Mouse (Mus musculus): Measurements from ENCODE around the gene Bri3. TPM values are rescaled to one million over a fixed set of nuclear protein-coding genes. Genes with fewer than 3 reads are reported as not detected.

Bri3 gene
- polyA plus RNA-seq, 1 experiment from 2014 or later, result 125 TPM

GRCm38 (mm10) chr5:144214453-144214852 is 29.8 kb upstream of the Bri3 start:
- Histone ChIP-seq H3K4me3 (replicated peaks; ENCODE audit: low read depth, low read length) (no peak overlapping the region), H3K27ac (replicated peaks; ENCODE audit: low read depth, low read length) (no peak overlapping the region), H3K27me3 (ENCODE audit: control insufficient read depth, insufficient read depth, low read length) (no peaks in the 10 kb centered on the region), H3K4me2 (ENCODE audit: low read length) (no peak overlapping the region), H3K36me3 (ENCODE audit: control insufficient read depth, insufficient read depth, low read length) (peaks cover 82% of the 10 kb centered on the region), H3K9me3 (ENCODE audit: control insufficient read depth, low read length) (no peaks in the 10 kb centered on the region), H3K4me1 (ENCODE audit: control insufficient read depth, insufficient read depth, low read length) (no peaks in the 10 kb centered on the region), H3K9ac (replicated peaks; ENCODE audit: low read length) (no peak overlapping the region)
- no peak for ATAC-seq (ENCODE audit: low FRiP score, low TSS enrichment)
- 30% methylated on average over 7 of the region's 7 CpGs for WGBS
- DNase-seq, result peak; percentile 73

- ATAC-seq (ENCODE audit: low FRiP score, low TSS enrichment) (no peak), DNase-seq (no peak)
- H3K9me3 ChIP-seq (ENCODE audit: control insufficient read depth, low read length), result no peaks in the 10 kb centered on the region
- 88% methylated on average over 2 of the region's 2 CpGs for WGBS
- no peak overlapping the region for H3K27ac ChIP-seq (replicated peaks; ENCODE audit: low read depth, low read length)
- H3K4me3 ChIP-seq (replicated peaks; ENCODE audit: low read depth, low read length), result no peak overlapping the region
- peaks cover 66% of the 10 kb centered on the region for H3K36me3 ChIP-seq (ENCODE audit: control insufficient read depth, insufficient read depth, low read length)
- no peak overlapping the region for H3K4me2 ChIP-seq (ENCODE audit: low read length)
- no peaks in the 10 kb centered on the region for H3K27me3 ChIP-seq (ENCODE audit: control insufficient read depth, insufficient read depth, low read length)
- no peaks in the 10 kb centered on the region for H3K4me1 ChIP-seq (ENCODE audit: control insufficient read depth, insufficient read depth, low read length)
- H3K9ac ChIP-seq (replicated peaks; ENCODE audit: low read length), result no peak overlapping the region
Measured at GRCm38 (mm10) chr5:144215992-144216391, 28.2 kb upstream of the Bri3 start.

- H3K9me3 ChIP-seq (ENCODE audit: control insufficient read depth, low read length), result no peaks in the 10 kb centered on the region
- H3K36me3 ChIP-seq (ENCODE audit: control insufficient read depth, insufficient read depth, low read length), result peaks cover 49% of the 10 kb centered on the region
- no peak overlapping the region for H3K4me2 ChIP-seq (ENCODE audit: low read length)
- 89% methylated on average over 7 of the region's 7 CpGs for WGBS
- no peak overlapping the region for H3K4me3 ChIP-seq (replicated peaks; ENCODE audit: low read depth, low read length)
- H3K27ac ChIP-seq (replicated peaks; ENCODE audit: low read depth, low read length), result no peak overlapping the region
- H3K4me1 ChIP-seq (ENCODE audit: control insufficient read depth, insufficient read depth, low read length), result peaks cover 5% of the 10 kb centered on the region; the same call in 1 of the 2 replicates
- ATAC-seq (ENCODE audit: low FRiP score, low TSS enrichment), result no peak
- no peak overlapping the region for H3K9ac ChIP-seq (replicated peaks; ENCODE audit: low read length)
- DNase-seq, result no peak
- no peaks in the 10 kb centered on the region for H3K27me3 ChIP-seq (ENCODE audit: control insufficient read depth, insufficient read depth, low read length)
Measured at GRCm38 (mm10) chr5:144218061-144218460, 26.2 kb upstream of the Bri3 start.

- Histone ChIP-seq H3K9ac (replicated peaks; ENCODE audit: low read length) (no peak overlapping the region), H3K36me3 (ENCODE audit: control insufficient read depth, insufficient read depth, low read length) (peaks cover 36% of the 10 kb centered on the region), H3K27me3 (ENCODE audit: control insufficient read depth, insufficient read depth, low read length) (no peaks in the 10 kb centered on the region), H3K4me1 (ENCODE audit: control insufficient read depth, insufficient read depth, low read length) (peaks cover 5% of the 10 kb centered on the region; the same call in 1 of the 2 replicates), H3K27ac (replicated peaks; ENCODE audit: low read depth, low read length) (no peak overlapping the region), H3K4me3 (replicated peaks; ENCODE audit: low read depth, low read length) (no peak overlapping the region), H3K9me3 (ENCODE audit: control insufficient read depth, low read length) (no peaks in the 10 kb centered on the region), H3K4me2 (ENCODE audit: low read length) (no peak overlapping the region)
- DNase-seq (no peak), ATAC-seq (ENCODE audit: low FRiP score, low TSS enrichment) (no peak)
- WGBS, result 82% methylated on average over 12 of the region's 12 CpGs
Measured at GRCm38 (mm10) chr5:144219306-144219705, 24.9 kb upstream of the Bri3 start.

GRCm38 (mm10) chr5:144219936-144220335 is 24.3 kb upstream of the Bri3 start:
- H3K27ac ChIP-seq (replicated peaks; ENCODE audit: low read depth, low read length), result no peak overlapping the region
- peaks cover 5% of the 10 kb centered on the region; the same call in 1 of the 2 replicates for H3K4me1 ChIP-seq (ENCODE audit: control insufficient read depth, insufficient read depth, low read length)
- peaks cover 30% of the 10 kb centered on the region for H3K36me3 ChIP-seq (ENCODE audit: control insufficient read depth, insufficient read depth, low read length)
- no peaks in the 10 kb centered on the region for H3K9me3 ChIP-seq (ENCODE audit: control insufficient read depth, low read length)
- WGBS, result 92% methylated on average over 5 of the region's 5 CpGs
- H3K4me3 ChIP-seq (replicated peaks; ENCODE audit: low read depth, low read length), result no peak overlapping the region
- no peaks in the 10 kb centered on the region for H3K27me3 ChIP-seq (ENCODE audit: control insufficient read depth, insufficient read depth, low read length)
- no peak overlapping the region for H3K4me2 ChIP-seq (ENCODE audit: low read length)
- H3K9ac ChIP-seq (replicated peaks; ENCODE audit: low read length), result no peak overlapping the region
- DNase-seq (no peak), ATAC-seq (ENCODE audit: low FRiP score, low TSS enrichment) (no peak)

GRCm38 (mm10) chr5:144221305-144221704 is 22.9 kb upstream of the Bri3 start:
- no peak for DNase-seq
- Histone ChIP-seq H3K4me2 (ENCODE audit: low read length) (no peak overlapping the region), H3K9ac (replicated peaks; ENCODE audit: low read length) (no peak overlapping the region), H3K36me3 (ENCODE audit: control insufficient read depth, insufficient read depth, low read length) (peaks cover 17% of the 10 kb centered on the region), H3K9me3 (ENCODE audit: control insufficient read depth, low read length) (no peaks in the 10 kb centered on the region), H3K4me1 (ENCODE audit: control insufficient read depth, insufficient read depth, low read length) (peaks cover 5% of the 10 kb centered on the region; the same call in 1 of the 2 replicates), H3K4me3 (replicated peaks; ENCODE audit: low read depth, low read length) (no peak overlapping the region), H3K27ac (replicated peaks; ENCODE audit: low read depth, low read length) (no peak overlapping the region), H3K27me3 (ENCODE audit: control insufficient read depth, insufficient read depth, low read length) (no peaks in the 10 kb centered on the region)
- ATAC-seq (ENCODE audit: low FRiP score, low TSS enrichment), result no peak
- 82% methylated on average over 4 of the region's 4 CpGs for WGBS

GRCm38 (mm10) chr5:144222811-144223502 is 21.3 kb upstream of the Bri3 start:
- peak overlapping the region; percentile 79 for H3K4me3 ChIP-seq (replicated peaks; ENCODE audit: low read depth, low read length)
- ATAC-seq (ENCODE audit: low FRiP score, low TSS enrichment) (no peak), DNase-seq (no peak)
- peak overlapping the region; percentile 83 for H3K27ac ChIP-seq (replicated peaks; ENCODE audit: low read depth, low read length)
- H3K4me2 ChIP-seq (ENCODE audit: low read length), result peak overlapping the region; percentile 63
- 3% methylated on average over 25 of the region's 25 CpGs for WGBS
- peaks cover 5% of the 10 kb centered on the region; the same call in 1 of the 2 replicates for H3K4me1 ChIP-seq (ENCODE audit: control insufficient read depth, insufficient read depth, low read length)
- no peaks in the 10 kb centered on the region for H3K27me3 ChIP-seq (ENCODE audit: control insufficient read depth, insufficient read depth, low read length)
- H3K9ac ChIP-seq (replicated peaks; ENCODE audit: low read length), result peak overlapping the region; percentile 73
- H3K9me3 ChIP-seq (ENCODE audit: control insufficient read depth, low read length), result no peaks in the 10 kb centered on the region
- 0 out of 2 replicates have a peak, but pooled peaks cover 4% of the 10 kb centered on the region for H3K36me3 ChIP-seq (ENCODE audit: control insufficient read depth, insufficient read depth, low read length)

GRCm38 (mm10) chr5:144223503-144223862 is 20.8 kb upstream of the Bri3 start, which contains the start of gene Tecpr1:
Gene Tecpr1, minus strand, starts transcription at chr5:144223615.
- ATAC-seq (ENCODE audit: low FRiP score, low TSS enrichment) (peak; percentile 96), DNase-seq (peak; percentile 97)
- Histone ChIP-seq H3K36me3 (ENCODE audit: control insufficient read depth, insufficient read depth, low read length) (no peaks in the 10 kb centered on the region), H3K4me3 (replicated peaks; ENCODE audit: low read depth, low read length) (peak within 1 kb of the TSS; percentile 79), H3K9me3 (ENCODE audit: control insufficient read depth, low read length) (no peaks in the 10 kb centered on the region), H3K27ac (replicated peaks; ENCODE audit: low read depth, low read length) (peak within 1 kb of the TSS; percentile 83), H3K9ac (replicated peaks; ENCODE audit: low read length) (peak within 1 kb of the TSS; percentile 73), H3K4me2 (ENCODE audit: low read length) (peak within 1 kb of the TSS; percentile 63), H3K27me3 (ENCODE audit: control insufficient read depth, insufficient read depth, low read length) (no peaks in the 10 kb centered on the region), H3K4me1 (ENCODE audit: control insufficient read depth, insufficient read depth, low read length) (peaks cover 5% of the 10 kb centered on the region; the same call in 1 of the 2 replicates)
- under 1% methylated on average over 37 of the region's 37 CpGs for WGBS
